Mouse (Mus musculus) hindbrain, postnatal 0 days (tissue): ENCODE data around the gene Ppp1r15a. TPM values are rescaled to one million over a fixed set of nuclear protein-coding genes. Genes with fewer than 3 reads are reported as not detected.
A peak's percentile ranks its signal among the peaks of the same experiment; 100 is the strongest.

Experiments used
- ATAC-seq: fragments of 200-750 bp; cut with Nextera tagmentation; 2 replicates; pipeline ENCODE4 v1.8.0; 2017; ENCODE audit warnings: mild to moderate bottlenecking, moderate TSS enrichment, moderate library complexity
- DNase-seq: peaks from one replicate; pipeline ENCODE4 v3.0.0-alpha.2; 2015; ENCODE audit warnings: low spot score
- H3K27ac ChIP-seq: fragments of 300-500 bp; sonication (generic); 2 replicates; pipeline ENCODE4 v1.5.1; 2014; ENCODE audit warnings: mild to moderate bottlenecking
- H3K27me3 ChIP-seq: fragments of 300-500 bp; sonication (generic); 2 replicates; pipeline ENCODE4 v1.6.1; 2014; ENCODE audit warnings: low read length, mixed read lengths; ENCODE audit not compliant: insufficient read depth
- H3K36me3 ChIP-seq: fragments of 300-500 bp; sonication (generic); 2 replicates; pipeline ENCODE4 v1.6.1; 2014; ENCODE audit warnings: low read length, mixed read lengths; ENCODE audit not compliant: insufficient read depth
- H3K4me1 ChIP-seq: fragments of 300-500 bp; sonication (generic); 2 replicates; pipeline ENCODE4 v1.6.1; 2014; ENCODE audit warnings: antibody characterized with exemption, low read length, mixed read lengths; ENCODE audit not compliant: insufficient read depth
- H3K4me2 ChIP-seq: fragments of 300-500 bp; sonication (generic); 2 replicates; pipeline ENCODE4 v1.6.1; 2014; ENCODE audit warnings: low read depth, mild to moderate bottlenecking, low read length, moderate library complexity, mixed read lengths
- H3K4me3 ChIP-seq: fragments of 300-500 bp; sonication (generic); 2 replicates; pipeline ENCODE4 v1.5.1; 2014; ENCODE audit warnings: low read length
- H3K9ac ChIP-seq: fragments of 300-500 bp; sonication (generic); replicated peaks from 2 replicates; pipeline ENCODE4 v1.6.1; 2014; ENCODE audit warnings: mild to moderate bottlenecking, low read length, moderate library complexity, mixed read lengths
- H3K9me3 ChIP-seq: fragments of 300-500 bp; sonication (generic); 2 replicates; pipeline ENCODE4 v1.6.1; 2016; ENCODE audit warnings: low read length, mixed read lengths
- CTCF ChIP-seq: IDR thresholded peaks from 2 replicates; pipeline ENCODE4 v1.5.1; 2016; ENCODE audit warnings: antibody characterized with exemption, control low read depth, low read depth
- WGBS: fragments of 180-500 bp; shearing (Covaris S2); extraction: QIAGEN DNeasy Blood & Tissue Kit; methylation state at CpG from one replicate; pipeline ENCODE4 v1.1.7; 2014; 5-methylcytosine and 5-hydroxymethylcytosine counted together
- polyA plus RNA-seq: library from polyadenylated mRNA; unstranded; fragments of >200 nt; fragmentation: Nextera tagmentation; extraction: Ambion mirVana; gene quantifications from 2 replicates; pipeline ENCODE4 v1.2.1, GENCODE M21; 2015
- total RNA-seq: library from RNA; depleted of rRNA; stranded (reverse); fragments of >200 nt; gene quantifications from 2 replicates; pipeline ENCODE4 v1.2.3, GENCODE M21; 2014

Gene Ppp1r15a
- total and polyA plus RNA-seq, 2 experiments from 2014 or later = 19.2 to 25.4 TPM

- H3K4me2 ChIP-seq = peak overlapping the region; percentile 66
- DNase-seq = no peak
- peak overlapping the region; percentile 82 for H3K27ac ChIP-seq
- 79% methylated on average over 10 of the region's 10 CpGs for WGBS
- no peaks in the 10 kb centered on the region for H3K36me3 ChIP-seq
- H3K9ac ChIP-seq = 0 out of 2 replicates have a peak overlapping the region, but pooled peaks have one; percentile 30
- no peaks in the 10 kb centered on the region for H3K9me3 ChIP-seq
- no peak for ATAC-seq
- peaks cover 16% of the 10 kb centered on the region for H3K4me1 ChIP-seq
- TF ChIP-seq CTCF = no peak
- H3K4me3 ChIP-seq = peak overlapping the region; percentile 43
- H3K27me3 ChIP-seq = no peaks in the 10 kb centered on the region
Measured at GRCm38 (mm10) chr7:45568601-45569473, 42.8 kb upstream of the Ppp1r15a start.

GRCm38 (mm10) chr7:45567780-45568516, 41.9 kb upstream of the Ppp1r15a start:
- under 1% methylated on average over 24 of the region's 24 CpGs for WGBS
- TF ChIP-seq CTCF = no peak; the same call in 1 of the 2 replicates
- peak overlapping the region; percentile 43 for H3K4me3 ChIP-seq
- ATAC-seq = peak; percentile 95
- peaks cover 16% of the 10 kb centered on the region for H3K4me1 ChIP-seq
- H3K9ac ChIP-seq = 0 out of 2 replicates have a peak overlapping the region, but pooled peaks have one; percentile 30
- H3K36me3 ChIP-seq = no peaks in the 10 kb centered on the region
- peak; percentile 94 for DNase-seq
- H3K27me3 ChIP-seq = no peaks in the 10 kb centered on the region
- H3K27ac ChIP-seq = peak overlapping the region; percentile 82
- peak overlapping the region; percentile 66 for H3K4me2 ChIP-seq
- H3K9me3 ChIP-seq = no peaks in the 10 kb centered on the region

- Histone ChIP-seq H3K4me3 (no peak overlapping the region), H3K9ac (0 out of 2 replicates have a peak overlapping the region, but pooled peaks have one; percentile 30), H3K4me2 (peak overlapping the region; percentile 66), H3K9me3 (no peaks in the 10 kb centered on the region), H3K4me1 (peaks cover 16% of the 10 kb centered on the region), H3K27me3 (no peaks in the 10 kb centered on the region), H3K36me3 (no peaks in the 10 kb centered on the region), H3K27ac (peak overlapping the region; percentile 82)
- DNase-seq (no peak), ATAC-seq (no peak)
- no peak for TF ChIP-seq CTCF
- 74% methylated on average over 8 of the region's 8 CpGs for WGBS
Measured at GRCm38 (mm10) chr7:45567112-45567779, 41.2 kb upstream of the Ppp1r15a start.

- 92% methylated on average over 9 of the region's 9 CpGs for WGBS
- TF ChIP-seq CTCF = no peak
Measured at GRCm38 (mm10) chr7:45565446-45565845, 39.4 kb upstream of the Ppp1r15a start.

GRCm38 (mm10) chr7:45564811-45565210, 38.7 kb upstream of the Ppp1r15a start:
- 76% methylated on average over 2 of the region's 2 CpGs for WGBS
- H3K9me3 ChIP-seq = no peaks in the 10 kb centered on the region
- H3K4me3 ChIP-seq = no peak overlapping the region
- H3K9ac ChIP-seq = no peak overlapping the region
- H3K4me1 ChIP-seq = 0 out of 2 replicates have a peak, but pooled peaks cover 7% of the 10 kb centered on the region
- H3K27me3 ChIP-seq = no peaks in the 10 kb centered on the region
- TF ChIP-seq CTCF = no peak
- no peak overlapping the region for H3K27ac ChIP-seq
- H3K36me3 ChIP-seq = no peaks in the 10 kb centered on the region
- no peak for DNase-seq
- no peak for ATAC-seq
- no peak overlapping the region for H3K4me2 ChIP-seq

More at GRCm38 (mm10) chr7:45565446-45565845, 39.4 kb upstream of the Ppp1r15a start:
- Histone ChIP-seq H3K27me3 (no peaks in the 10 kb centered on the region), H3K27ac (no peak overlapping the region), H3K9ac (no peak overlapping the region), H3K4me2 (no peak overlapping the region), H3K4me1 (0 out of 2 replicates have a peak, but pooled peaks cover 7% of the 10 kb centered on the region), H3K4me3 (no peak overlapping the region), H3K36me3 (no peaks in the 10 kb centered on the region), H3K9me3 (no peaks in the 10 kb centered on the region)
- no peak for ATAC-seq
- DNase-seq = no peak
